Mouse (Mus musculus) spleen, postnatal 4 days (tissue): Measurements from ENCODE around the gene Slc17a9.
"Not testable (repeated sequence)": the region's sequence is repeated elsewhere in the genome, so short reads cannot be mapped to it uniquely, and the experiment has no call there.

Source experiments
- DNase-seq, 2 experiments: peaks; one replicate each; pipeline ENCODE4 v3.0.0; 2022; ENCODE audit warnings: low spot score in 2 of 2

Gene Slc17a9

DNA sequence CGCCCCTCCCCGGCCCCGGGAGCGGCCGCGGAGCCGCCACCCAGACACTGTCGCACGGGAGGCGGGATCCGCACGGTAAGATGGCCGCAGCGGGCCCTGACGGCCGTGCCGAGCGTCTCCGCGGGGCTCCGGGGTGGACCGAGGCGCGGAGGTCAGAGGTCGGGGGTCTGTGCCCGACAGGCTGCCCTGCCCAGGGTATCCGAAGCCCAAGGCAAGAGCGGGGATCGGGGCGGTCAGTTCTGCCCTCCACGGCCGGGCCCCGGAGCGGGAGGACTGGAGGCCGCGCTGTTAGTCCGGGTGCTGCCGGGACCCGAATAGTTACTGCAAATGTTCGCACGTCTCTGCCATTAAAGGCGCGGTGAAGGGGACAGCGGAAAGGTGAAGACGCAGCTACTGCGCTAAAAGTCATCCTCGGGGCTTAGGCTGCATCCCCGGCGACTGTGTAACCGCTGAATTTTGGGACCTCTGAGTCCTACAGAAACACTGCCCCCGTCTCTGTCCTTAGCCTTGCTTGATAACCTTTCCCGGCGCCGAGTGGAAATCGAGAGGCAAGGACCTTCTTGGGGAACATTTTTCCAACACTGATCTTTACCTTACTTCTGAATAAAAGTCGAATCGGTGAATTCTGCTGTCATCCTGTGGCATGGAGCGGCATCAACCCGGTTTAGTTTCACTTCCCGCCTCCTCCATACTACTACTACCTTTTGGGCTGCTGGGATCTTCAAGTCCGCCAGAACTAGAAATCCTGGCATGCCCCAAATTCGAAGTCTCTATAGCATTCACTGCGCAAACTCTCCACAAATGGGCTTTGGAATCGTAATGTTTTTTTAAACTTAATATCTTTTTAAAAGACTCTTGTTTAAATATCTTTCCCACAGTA lies 14.5 kb upstream of the Slc17a9 start:
- no peak for DNase-seq

DNA sequence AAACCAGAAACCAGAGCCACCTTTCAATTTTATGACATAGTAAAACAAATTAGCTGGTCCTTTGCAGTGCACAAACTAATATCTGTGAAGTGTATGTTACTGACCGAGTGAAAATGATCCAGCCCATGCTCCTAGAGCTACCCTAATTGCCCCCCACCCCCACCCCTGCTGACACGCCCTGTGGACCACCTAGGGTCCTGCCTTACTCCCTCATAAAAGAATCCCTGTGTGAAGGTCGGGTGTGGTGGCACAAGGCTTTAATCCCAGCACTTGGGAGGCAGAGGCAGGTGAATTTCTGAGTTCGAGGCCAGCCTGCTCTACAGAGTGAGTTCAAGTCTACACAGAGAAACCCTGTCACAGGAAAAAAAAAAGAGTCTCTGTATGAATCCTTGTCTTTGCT lies 13.5 kb upstream of the Slc17a9 start:
- DNase-seq: no peak

GRCm38 (mm10) chr2:180712037-180712689 lies 12.9 kb upstream of the Slc17a9 start:
- DNase-seq: peak in 1 of 2 experiments; percentile 47

DNA sequence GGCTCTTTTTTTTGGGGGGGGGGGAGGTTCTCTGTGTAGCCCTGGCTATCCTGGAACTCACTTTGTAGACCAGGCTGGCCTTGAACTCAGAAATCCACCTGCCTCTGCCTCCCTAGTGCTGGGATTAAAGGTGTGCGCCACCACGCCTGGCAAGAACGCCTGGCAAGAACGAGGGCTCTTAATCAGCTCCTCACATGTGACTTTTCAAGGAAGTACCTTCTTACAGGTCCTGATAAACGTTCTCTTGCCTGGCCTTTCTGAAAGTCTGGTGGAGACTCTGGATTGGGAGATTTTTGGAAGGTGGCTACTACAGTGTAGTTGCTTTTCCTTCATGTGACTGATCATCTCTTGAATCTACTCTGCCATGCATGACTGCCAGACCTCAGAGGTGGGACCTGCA lies 2.3 kb upstream of the Slc17a9 start:
- not testable (repeated sequence) for DNase-seq

DNA sequence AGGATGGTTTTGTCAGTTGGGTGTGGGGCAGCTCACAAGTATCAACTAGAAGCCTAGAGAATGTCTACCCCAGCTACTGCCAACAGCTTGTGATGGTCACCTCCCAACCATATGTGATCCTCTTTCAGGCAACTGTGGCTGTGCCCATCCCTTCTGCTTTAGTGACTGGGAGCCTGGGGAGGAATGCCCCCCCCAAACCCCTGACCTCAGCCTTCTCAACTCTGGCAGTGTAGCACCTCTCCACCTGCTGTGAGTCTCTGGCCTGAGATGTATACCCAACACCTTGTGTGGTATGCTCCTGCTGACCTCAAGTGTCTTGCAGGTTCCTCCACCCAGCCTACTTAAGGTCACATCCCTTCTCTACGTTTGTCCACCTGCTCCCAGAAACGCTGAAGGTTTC lies 1.2 kb upstream of the Slc17a9 start:
- DNase-seq: peak in 1 of 2 experiments; percentile 56

- no peak for DNase-seq
Measured at GRCm38 (mm10) chr2:180725414-180725778, 333 bp downstream of the Slc17a9 start.

GRCm38 (mm10) chr2:180725856-180726629 lies 980 bp downstream of the Slc17a9 start:
- no peak for DNase-seq

DNA sequence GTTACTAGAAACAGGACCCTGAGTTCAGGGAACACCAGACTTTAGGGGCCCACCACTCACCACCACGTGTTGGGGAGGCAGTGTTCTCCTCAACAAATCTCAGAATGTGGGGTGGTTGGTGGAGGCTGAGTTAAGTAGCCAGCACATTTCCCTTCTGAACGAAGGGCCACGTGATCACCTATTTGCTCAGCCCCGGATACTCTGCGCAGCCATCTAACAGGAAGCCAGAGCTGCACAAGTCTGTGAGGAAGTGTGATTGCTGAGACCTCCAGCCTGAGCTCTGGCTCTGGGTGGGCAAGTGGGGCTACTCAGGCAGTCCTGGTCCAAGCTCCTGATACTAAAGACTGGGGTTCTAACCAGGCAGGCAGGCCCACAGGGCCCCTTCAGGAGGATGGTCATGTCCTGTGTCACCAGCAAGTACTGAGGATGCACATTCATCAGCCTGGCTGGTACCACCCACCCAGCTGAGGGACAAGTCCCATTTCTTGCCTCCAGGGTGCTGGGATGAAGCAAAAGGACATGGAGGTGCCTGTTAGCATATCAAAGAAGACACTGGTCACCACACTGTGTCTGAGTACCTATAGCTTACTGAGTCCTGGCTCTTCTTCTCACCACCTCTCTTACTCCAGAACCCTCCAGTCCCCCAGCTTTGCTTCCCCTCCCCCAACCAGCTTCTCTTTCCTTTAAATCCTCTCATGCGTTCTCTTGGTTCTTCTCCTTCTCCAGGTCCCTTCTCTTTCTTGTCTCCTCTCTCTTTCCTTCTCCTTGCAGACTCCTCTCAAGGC lies 1.8 kb downstream of the Slc17a9 start:
- peak; percentile 56 to 81 for DNase-seq

DNA sequence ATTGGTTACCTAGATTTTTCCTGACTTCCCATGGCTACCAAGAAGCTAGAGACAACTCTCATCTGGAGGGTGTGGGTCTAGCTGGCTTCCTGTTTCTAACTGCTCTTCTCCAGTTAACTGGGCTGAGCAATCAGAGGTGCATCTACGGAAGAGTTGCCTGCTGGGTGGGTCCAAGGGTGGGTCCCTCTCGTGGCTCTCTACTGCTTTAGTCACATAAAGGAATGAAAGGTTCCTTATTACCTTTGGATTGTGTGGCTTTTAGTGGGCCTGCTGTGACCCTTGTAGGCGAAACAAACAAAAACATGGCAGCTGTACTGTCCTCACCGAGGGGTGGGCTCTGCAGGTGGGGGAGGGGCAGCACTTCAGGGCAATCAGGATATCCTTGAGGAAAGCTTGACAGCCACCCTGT lies 2.6 kb downstream of the Slc17a9 start:
- DNase-seq: peak in 1 of 2 experiments; percentile 54

GRCm38 (mm10) chr2:180731036-180731435 lies 6.0 kb downstream of the Slc17a9 start:
- no peak for DNase-seq

DNA sequence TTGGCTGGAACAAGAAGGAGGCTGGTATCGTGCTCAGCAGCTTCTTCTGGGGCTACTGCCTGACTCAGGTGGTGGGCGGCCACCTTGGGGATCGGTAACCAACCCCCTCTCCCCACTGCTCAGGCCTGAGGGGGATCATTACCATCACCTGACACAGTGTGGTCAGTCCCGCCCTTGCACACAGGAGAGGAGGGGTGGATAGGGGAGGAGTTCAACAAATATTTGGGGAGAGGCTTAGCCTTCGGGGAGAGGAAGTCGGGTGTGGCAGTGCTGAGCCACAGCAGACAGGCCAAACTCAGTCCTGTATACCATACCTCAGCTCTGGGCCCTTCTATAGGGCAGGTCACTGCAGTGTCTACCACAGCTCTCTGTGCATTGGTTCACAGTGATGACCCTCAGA lies 6.9 kb downstream of the Slc17a9 start:
- no peak for DNase-seq

DNA sequence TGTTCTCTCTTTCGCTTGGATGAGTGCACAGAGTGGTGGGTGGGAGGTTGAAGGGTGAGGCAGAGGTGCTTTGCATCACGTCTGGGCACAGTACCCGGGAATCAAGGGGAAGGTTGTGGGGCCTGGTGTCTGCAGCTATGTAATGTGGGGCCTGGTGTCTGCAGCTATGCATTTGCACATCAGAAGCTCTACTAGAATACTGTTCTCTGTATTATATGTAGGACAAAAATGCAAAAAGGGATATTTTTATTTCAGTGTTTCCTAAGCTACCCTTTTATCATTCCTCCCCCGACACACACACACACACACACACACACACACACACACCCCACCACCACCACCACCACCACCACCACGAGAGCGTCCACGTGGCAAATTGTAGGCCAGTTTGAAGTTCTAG lies 10.2 kb downstream of the Slc17a9 start:
- DNase-seq: no peak

DNA sequence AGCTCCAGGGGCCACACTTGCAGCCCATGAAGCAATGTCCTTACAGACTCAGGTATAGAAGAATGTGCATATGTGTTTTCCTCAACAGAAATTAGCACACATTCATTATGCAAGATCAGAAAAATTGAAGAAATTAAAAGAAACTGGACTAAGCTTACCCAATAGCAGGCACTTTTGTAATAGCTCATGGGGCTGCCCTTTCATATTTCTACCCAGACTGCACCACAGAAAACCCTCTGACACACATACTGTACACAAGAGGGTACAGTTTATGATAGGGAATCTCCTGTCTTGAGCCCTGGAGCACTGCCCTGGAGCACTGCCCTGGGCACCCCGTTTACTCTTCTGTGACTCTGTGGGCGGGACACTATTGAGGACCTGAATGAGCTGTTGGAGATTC lies 12.9 kb downstream of the Slc17a9 start:
- DNase-seq: no peak

DNA sequence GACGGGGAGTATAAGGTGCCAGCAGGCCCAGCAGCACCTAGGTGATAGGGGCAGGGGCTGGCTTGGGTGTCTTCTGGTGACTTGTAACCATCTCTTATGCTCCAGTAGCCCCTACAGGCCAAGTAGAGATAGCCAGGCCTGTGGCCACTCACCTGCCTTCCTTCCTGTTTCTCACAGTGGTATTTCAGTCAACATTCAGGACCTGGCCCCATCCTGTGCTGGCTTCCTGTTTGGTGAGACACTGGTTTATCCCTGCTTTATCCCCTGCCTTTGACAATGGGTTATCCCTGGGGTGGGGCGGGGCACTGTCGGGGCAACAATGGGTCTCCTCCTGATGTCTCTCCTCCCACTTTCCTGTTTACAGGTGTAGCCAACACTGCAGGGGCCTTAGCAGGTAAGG lies 15.3 kb downstream of the Slc17a9 start:
- no peak for DNase-seq

GRCm38 (mm10) chr2:180741421-180741820 lies 16.4 kb downstream of the Slc17a9 start:
- no peak for DNase-seq

DNA sequence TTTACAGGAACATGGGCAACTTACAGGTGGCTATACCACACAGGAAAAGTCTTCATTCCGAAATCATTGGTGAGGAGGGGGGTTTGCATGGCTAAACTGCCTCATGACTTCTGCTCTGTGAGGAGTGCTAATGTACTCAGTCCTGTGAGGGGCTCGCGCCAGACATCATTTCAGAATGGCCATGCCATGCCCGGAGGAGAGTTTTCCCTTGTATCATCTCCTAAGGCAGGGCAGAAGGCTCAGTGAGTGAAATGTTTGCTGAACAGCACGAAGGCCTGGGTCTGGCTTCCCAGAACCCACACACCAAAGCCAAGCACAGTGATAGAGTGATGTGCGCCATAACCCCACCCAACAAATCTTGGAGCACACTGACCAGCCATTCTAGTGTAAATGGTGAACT lies 17.8 kb downstream of the Slc17a9 start:
- DNase-seq: no peak

- DNase-seq: no peak
Measured at GRCm38 (mm10) chr2:180743321-180743720, 18.3 kb downstream of the Slc17a9 start.

DNA sequence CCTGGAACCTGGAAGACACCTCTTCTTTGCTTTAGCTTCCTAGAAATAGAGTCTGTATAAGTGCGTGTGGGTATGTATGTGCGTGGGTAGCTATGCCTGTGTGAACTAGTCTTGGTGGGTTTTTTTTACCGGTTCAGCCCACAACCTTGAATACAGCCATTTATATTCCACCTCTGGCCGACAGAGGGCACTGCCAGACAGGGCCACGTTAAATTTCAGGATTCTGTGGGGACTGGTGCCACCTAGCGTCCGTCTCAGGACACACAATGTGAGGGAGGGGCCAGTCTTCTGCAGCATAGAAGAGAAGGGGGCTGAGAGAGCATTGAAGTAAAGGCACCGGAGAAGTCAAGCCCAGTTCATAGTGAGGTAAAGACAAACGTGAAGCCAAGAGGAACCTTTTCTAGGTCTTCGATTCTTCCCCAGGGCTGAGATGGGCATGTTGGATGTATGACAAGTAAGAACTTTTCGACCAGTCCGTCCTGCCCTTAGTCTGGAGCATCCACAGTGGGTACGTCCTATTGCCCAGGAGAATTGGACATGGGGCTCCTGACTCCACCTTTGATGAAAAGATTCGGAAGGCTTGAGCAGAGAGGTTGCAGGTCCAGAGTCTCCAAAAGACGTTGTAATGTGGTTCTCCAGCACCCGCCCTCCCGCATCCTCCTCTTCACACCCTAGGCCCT lies 20.3 kb downstream of the Slc17a9 start:
- peak; percentile 84 to 94 for DNase-seq

DNA sequence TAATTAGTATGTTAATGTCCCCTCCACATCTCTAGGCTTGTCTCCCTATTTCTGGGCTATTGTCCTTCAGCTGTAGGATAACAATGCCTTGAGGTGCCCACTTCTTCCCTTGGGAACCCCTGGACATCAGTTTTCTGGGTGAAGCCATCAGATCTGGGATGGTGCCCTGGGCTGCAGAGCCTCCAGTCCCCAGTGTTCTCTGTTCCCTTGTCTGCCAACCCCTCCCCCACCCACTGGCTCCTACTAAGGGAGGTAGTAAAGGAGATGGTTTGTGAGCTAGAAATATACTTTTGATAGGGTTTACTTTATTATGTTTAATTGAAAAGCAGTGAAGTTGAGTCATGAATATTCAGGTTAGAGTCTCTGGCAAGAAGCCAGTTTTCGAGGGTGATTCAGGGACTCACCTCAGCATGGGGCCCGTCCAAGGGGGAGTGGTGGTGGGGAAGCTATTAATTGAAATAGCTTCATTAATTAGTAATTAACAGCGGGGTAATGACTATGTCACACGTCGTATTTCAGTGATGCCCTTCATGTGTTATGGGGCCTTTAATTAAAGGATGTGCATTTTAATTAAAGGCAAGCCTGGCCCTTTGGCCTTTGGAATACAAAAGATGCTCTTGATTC lies 21.6 kb downstream of the Slc17a9 start:
- no peak for DNase-seq

- no peak for DNase-seq
Measured at GRCm38 (mm10) chr2:180748904-180749303, 23.8 kb downstream of the Slc17a9 start.
